Mouse (Mus musculus): ENCODE measurements around the gene Gm11733. TPM values are rescaled to one million over a fixed set of nuclear protein-coding genes. Genes with fewer than 3 reads are reported as not detected.
A peak's percentile ranks its signal among the peaks of the same experiment; 100 is the strongest.

Gm11733 gene
- total RNA-seq, 2 experiments from 2014 or later = not detected

DNA sequence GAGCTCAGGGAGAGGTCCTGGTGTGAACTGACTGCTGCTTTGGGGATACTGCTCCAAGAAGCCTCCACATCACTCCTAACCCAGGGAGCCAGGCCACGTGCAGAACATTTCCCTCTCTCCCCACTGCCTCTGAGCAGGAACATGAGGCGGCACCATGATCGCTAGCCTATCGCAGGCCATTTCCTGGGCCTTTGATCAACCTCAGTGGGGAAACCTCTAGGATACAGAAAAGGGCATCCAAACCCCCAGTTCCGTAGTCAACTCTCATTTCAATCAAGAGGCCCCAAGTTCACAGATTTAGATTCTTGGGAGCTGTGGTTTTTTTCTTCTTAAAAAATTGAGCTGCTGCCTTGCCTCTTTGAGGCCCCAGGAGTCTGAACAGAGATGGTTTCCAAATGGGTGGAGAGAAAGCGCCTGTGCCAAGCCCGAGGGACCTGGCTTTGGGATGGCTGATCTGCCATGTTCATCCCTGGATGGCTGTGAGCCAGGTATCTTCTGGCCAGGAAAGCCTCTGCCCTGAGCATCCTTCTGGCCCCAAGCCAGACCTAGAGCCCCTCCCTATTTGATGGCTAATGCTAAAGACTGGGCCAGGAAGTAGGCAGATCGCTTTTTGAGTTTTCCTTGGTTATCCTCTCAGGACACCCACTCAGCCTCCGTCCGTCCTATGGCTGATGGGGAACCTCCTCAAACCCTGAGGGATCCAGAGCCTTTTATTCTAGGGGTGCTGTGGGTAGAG, 5.7 kb upstream of the Gm11733 start:
- peak; percentile 44 for DNase-seq

GRCm38 (mm10) chr11:117479007-117479719, 5.0 kb upstream of the Gm11733 start:
- no peak for DNase-seq

- DNase-seq = peak; percentile 37
These were observed 4.4 kb upstream of the Gm11733 start for GRCm38 (mm10) chr11:117479746-117480145.

DNA sequence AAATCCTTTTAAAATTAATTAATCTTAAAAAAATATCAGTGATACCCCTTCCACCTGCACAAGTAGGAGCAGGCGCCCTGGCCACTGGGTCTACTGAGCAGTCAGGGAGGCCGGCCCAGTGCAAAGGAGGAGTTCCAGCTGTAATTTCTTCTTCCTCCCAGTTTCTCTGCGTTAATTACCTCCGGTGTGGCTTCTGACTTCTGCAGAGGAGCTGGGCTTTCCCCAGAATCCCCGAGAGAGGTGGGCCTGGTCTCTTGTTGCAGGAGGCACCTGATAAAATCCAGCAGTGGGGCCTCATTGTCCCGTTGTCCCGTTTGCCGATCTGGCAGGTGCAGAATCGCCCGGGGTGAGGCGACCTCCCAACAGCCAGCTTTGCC, 1.9 kb upstream of the Gm11733 start:
- no peak for DNase-seq

DNA sequence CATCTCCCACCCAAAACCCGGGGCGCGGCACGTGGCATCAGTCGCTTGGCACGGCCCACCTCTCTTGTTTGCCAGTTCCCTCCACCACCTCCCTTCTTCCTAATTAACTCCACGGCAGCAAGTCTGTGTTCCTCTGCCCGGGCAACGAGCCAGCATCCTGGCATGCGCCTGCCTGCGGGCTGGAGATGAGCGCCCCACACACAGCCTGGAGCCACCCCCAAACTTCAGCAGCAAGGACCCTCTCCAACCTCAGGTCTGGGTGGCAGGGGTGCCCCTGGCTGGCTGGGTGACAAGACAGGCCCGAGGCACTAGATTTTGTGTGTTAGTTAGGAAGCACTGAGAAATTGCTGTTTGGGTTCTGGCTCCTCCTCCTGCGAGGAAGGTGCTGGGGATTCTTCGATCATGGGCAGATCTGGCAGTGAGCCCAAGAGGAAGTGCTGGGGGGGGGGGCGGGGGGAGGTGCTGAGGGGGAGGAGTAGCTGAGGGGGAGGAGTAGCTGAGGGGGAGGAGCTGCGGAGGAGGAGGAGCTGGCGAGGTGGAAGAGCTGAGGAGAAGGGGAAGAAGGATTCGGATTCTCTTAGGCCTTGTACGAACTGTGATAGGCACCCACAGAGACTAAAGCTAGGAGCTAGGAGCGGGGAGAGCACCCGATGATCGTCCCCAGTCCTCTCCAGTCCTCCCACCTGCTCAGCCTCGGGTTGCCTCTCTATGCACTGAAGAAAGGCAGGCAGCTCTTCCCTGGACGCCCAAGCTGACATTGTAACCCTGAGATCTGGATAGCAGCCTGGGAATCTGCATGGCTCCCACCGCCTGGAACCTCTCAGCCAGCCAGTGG, 1.3 kb upstream of the Gm11733 start:
- DNase-seq = peak; percentile 79

DNA sequence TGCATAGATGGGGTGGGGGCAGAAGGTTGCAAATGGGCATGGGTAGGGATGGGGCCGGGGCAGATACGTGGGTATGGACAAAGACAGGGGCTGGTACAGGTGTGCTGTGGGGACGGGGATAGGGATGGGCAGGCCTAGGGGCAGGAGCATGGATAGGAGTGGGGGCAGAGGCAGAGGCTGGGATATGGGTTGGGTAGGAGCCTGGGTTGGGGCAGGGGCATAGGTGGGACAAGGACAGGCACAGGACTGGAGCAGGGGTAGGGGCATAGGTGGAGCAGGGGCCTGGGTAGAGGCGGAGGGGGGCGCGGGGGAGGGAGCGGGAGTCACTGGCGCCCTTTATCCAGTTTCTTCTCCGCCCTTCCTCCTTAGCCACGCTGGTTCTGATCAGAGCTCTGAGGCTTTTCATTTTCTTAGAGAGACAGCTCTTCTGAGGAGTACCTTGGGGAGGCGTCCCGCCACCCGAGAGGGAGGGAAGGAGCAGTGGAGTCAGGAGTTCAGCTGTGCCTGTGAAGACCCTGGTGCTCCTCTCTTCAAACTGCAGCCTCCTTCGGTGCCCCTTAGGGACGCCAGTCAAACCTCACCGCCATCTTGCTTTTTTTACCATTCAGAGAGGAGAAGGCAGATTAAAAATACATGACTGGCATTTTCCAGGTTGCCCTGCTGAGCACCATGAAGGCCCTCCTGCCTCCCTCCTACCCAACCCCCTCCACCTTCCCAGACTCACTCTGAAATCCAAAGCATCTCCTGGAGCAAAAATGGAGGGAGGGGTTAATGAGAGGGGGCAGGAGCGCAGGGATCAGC, 7.4 kb downstream of the Gm11733 start:
- DNase-seq = no peak

- DNase-seq = no peak
These were observed 8.0 kb downstream of the Gm11733 start for GRCm38 (mm10) chr11:117492209-117492505.

- DNase-seq = no peak
These were observed 12.6 kb downstream of the Gm11733 start for GRCm38 (mm10) chr11:117496812-117497211.

DNA sequence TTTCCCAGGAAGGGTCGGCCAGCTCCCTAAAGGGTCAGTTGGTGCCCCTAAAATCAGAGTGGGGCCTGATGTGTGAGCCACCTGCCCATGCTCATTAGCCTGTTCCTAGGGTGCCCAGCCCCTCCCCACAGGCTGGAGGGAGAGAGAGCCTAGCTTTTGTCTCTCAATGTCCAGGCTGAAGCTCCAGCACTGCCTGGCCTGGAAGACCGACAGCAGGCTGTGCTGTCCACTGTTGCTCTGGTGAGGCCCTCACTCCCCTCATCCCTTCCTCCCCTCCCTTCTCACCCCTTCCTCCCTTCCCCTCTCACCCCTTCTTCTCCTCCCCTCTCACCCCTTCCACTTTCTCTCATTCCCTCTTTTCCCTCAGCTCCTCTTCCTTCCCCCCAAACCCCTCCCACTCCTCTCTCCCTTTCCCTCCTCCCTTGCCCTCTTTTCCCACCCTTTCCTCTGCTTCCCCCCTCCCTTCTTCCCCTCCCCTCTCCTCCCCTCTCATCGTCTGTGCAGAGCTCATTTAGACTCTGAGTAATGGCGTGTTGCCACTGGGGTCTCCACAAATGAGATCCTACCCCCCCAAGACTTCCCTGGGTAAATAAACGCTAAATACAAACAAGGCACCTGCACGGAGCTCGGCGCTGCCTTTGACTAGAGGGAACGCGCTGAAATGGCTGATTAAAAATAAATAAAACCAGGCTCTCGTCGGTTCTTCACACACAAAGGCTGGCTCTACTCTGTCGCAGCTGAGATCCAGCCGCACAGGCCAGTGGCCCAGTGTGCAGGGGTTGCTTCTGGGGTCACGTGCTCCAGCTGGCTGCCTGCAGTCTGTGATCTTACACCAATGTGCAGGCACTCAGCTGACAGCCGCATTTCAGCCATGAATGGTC, 13.3 kb downstream of the Gm11733 start:
- peak; percentile 57 for DNase-seq

DNA sequence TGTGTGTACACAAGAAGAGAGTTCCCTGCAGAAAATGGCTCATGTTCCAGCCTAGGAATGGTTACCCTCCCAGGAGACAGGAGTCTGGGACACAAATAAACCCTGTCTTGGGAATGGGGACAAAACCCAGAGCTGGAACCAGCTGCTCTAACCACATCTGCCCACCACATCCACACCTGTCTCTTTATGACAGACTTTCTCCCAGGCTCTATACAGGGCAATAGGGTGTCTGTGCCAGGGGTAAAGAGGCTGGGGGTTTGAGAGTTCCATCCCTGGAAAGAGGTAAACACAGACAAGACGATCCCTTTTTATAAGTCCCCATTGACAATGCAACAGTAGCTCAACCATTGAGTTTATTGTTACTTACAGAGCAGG, 14.0 kb downstream of the Gm11733 start:
- DNase-seq = no peak

GRCm38 (mm10) chr11:117508972-117509371, 24.8 kb downstream of the Gm11733 start:
- no peak for DNase-seq

DNA sequence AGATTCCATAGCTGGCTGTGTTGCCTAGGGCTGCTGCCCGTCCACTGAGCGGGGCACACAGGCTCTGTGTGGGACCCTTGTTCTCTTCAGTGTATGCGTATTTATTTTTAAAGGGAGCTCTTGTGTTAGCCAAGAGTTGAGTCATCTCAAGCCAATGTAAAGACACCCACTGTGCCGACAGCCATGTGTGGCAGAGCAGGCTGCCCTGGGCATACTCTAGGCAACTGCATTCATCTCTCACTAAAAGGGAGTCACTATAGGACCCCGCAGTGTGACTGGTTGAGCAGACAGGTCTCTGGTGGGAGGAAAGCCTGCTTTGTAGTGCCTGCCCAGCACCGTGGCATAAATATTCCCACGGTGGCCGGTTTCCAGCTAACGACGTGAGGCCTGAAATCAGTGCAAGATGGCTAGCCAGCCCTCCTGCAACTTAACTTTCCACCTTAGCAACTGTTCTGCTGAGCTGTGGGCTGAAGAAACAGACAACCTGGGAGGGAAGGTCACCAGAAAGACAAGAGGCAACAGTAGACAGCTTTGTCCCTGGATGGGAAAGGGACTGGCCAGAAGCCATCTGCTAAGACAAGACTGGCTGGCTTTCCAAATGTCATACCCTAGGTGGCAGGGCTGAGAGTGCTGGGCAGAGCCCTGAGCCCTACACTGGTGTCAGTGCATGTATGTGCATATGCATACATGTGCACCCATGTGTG, 31.7 kb downstream of the Gm11733 start:
- DNase-seq = no peak

DNA sequence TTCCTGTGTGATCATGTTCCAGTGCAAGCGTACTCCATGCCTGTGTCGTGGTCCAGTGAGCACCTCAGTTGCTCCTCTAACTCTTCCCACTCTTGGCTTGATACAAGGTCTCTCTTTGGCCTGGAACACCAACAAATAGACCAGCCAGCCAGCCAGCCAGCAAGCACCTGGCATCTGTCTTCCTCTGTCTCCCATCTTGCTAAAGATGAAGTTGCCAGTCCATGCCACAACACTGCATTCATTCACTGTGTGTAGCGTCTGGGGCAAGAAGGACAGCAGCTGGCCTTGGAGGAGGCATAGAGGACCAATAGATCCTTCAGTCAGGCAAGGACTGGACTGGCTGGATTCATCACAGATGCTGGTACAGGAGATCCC, 32.2 kb downstream of the Gm11733 start:
- no peak for DNase-seq

GRCm38 (mm10) chr11:117521906-117522780, 38.0 kb downstream of the Gm11733 start:
- no peak for DNase-seq

- peak; percentile 82 for DNase-seq
These were observed 38.8 kb downstream of the Gm11733 start for GRCm38 (mm10) chr11:117522879-117523519.

DNA sequence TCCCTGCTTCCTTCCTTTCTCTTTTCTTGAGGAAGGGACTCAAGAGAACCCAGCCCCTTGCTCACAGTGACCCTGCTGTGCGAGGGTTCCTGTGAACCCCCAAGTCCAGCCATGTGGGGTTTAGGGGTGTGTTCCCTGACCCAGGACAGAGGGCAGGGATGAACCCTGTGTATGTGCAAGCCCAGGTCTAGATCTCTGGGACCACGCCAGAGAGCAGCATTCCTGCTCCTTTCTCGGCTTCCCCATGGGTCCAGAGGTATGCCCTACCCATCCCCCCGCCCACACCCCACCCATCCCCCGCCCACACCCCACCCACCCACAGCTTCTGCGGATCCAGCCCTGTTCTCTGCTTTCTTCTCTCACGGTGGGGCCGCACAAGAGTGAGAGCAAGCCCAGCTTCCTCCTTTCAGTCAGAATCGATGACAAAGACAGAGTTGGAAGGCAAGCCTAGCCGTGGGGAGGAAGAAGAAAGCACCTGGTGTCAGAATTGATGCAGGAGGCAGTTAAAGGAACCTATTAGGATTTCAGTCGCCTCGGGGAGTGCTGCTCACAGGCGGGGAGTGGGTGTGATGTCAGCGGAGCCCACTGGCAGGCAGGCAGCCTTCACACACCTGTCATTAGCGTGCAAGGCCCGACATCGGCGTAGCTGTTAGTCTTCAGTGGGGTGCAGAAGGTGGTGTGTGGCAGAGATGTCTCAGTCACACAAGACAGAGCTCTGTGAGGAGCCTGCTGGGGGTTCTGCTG, 41.6 kb downstream of the Gm11733 start:
- DNase-seq = no peak

DNA sequence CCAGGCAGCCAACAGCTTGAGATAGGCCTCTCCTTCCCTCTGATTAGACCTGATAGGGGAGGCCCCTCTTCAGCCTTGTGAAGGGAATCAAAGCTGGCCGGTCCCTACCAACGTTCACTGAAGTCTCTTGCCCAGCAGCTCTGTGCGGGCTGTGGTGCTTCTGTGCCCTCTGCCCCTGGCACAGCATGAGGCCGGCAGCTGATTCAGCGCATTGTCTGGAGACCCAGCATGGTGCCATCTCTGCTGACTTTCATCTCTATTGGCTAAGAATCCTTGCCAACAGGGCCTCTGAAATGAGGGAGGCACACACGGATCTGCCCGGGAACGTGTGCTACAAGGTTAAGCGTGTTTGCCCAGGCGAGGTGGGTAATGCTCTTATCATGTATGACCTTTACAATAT, 48.2 kb downstream of the Gm11733 start:
- DNase-seq = no peak

- peak; percentile 64 for DNase-seq
These were observed 50.7 kb downstream of the Gm11733 start for GRCm38 (mm10) chr11:117534912-117535311.
